Mouse (Mus musculus): ENCODE results near the gene Gkn2. TPM values are rescaled to one million over a fixed set of nuclear protein-coding genes. Genes with fewer than 3 reads are reported as not detected.

Gene Gkn2
- total RNA-seq, 2 experiments from 2014 or later = not detected

- no peak for DNase-seq (ENCODE audit: low spot score)
- intact Hi-C loops (cut with DNase I) = loop anchor here (5.0 kb wide), 3 partner anchors 58 to 278 kb away; partner anchors contain the start of gene Aplf
These were observed 21.6 kb downstream of the Gkn2 start for GRCm38 (mm10) chr6:87394783-87395182.

GRCm38 (mm10) chr6:87399137-87399536 lies 26.0 kb downstream of the Gkn2 start:
- DNase-seq (ENCODE audit: low spot score) = no peak
- intact Hi-C loops (cut with DNase I) = loop anchor here (5.0 kb wide), 3 partner anchors 53 to 273 kb away; partner anchors contain the start of gene Aplf

DNA sequence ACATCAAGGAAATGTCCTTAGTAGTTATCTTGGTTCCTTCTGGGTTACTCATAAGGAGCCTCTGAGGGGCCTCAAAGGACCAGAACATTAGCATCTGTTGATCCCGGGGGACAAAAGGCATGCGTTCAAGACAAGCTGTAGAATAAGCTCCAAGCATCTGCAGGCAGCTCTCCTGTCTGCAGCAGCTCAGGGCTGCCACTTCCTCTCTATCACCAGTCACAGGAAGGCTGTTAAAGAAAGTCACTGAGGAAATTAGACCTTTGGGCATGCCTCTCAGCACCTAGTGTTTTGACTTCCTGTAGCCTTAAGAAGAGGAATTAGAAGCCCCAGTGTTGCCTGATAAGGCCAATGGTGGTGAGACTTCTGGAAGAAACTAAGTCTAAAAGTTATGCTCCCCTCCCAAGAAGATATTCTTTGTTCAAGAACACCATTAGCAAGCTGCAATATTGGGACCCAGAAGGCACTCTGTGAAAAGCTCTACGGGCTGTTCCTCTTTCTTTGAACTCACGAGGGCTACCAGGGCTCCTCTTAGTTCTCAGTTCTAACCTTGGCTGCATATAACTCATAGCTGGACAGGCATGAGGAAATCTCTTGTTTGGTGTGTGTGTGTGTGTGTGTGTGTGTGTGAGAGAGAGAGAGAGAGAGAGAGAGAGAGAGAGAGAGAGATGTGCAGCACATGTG lies 26.9 kb downstream of the Gkn2 start:
- DNase-seq (ENCODE audit: low spot score) = no peak
- intact Hi-C loops (cut with DNase I) = loop anchor here (5.0 kb wide), 3 partner anchors 52 to 272 kb away; partner anchors contain the start of gene Aplf

GRCm38 (mm10) chr6:87401456-87401855 lies 28.3 kb downstream of the Gkn2 start:
- intact Hi-C loops (cut with DNase I) = no loop called here
- no peak for DNase-seq (ENCODE audit: low spot score)

- intact Hi-C loops (cut with DNase I) = no loop called here
- no peak for DNase-seq (ENCODE audit: low spot score)
These were observed 38.9 kb downstream of the Gkn2 start for GRCm38 (mm10) chr6:87412011-87412410.

DNA sequence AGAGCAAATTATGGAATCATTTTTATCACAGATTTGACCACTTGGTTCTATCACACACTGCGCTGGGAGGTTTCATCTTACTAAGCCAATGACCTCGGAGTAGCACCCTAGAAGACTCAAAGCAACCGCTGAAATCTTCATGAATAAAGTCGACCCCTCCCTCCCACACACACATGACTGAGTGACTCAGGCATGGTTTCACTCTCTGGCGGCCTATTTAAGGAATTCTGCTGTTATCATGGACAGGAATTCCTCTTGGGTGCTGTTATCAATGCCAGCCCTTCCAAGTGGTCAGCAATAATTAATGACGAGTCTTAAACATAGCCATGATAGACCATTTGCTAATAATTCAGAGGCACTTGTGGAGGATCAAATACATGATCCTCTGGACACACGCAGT lies 49.1 kb downstream of the Gkn2 start:
- intact Hi-C loops (cut with DNase I) = no loop called here
- no peak for DNase-seq (ENCODE audit: low spot score)

DNA sequence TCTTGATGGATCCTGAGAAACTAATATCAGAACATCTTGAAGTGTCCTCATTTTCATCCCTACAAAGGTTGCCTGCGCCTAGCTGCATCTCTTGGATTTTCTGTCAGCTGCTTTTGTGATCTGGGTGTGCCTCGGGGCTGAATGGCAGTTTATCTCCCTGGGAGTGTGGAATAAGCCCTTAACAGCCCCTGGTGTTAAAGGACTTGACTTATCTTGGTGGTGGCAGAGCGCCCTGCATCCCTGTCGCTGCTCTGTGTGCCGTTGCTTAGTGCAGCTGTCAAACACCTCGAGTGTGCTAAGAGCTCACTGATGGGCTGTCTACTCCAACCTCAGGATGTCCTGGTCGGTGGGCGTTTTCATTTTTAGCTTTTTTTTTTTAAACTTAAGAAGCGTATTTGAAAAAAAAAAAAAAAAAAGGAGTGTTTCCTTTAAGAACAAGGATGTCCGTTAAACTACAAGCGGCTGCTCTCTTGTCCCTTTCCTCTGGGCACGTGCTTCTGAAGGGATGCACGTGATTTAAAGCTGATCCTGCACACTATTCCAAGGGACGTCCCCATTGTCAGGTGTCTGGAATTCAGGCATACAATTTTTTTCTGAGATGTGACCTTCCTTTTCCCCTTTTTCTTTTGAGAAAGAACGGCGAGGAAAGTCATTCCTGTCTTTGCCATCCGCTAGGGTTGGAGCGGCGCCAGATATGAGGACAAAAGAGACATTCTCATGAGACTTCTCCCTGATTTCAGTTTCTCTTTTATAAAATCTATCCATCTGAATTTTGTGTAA lies 51.1 kb downstream of the Gkn2 start:
- no peak for DNase-seq (ENCODE audit: low spot score)
- intact Hi-C loops (cut with DNase I) = no loop called here

GRCm38 (mm10) chr6:87426954-87427353 lies 53.8 kb downstream of the Gkn2 start:
- intact Hi-C loops (cut with DNase I) = no loop called here
- DNase-seq (ENCODE audit: low spot score) = no peak

GRCm38 (mm10) chr6:87427616-87428015 lies 54.5 kb downstream of the Gkn2 start:
- intact Hi-C loops (cut with DNase I) = no loop called here
- no peak for DNase-seq (ENCODE audit: low spot score)

DNA sequence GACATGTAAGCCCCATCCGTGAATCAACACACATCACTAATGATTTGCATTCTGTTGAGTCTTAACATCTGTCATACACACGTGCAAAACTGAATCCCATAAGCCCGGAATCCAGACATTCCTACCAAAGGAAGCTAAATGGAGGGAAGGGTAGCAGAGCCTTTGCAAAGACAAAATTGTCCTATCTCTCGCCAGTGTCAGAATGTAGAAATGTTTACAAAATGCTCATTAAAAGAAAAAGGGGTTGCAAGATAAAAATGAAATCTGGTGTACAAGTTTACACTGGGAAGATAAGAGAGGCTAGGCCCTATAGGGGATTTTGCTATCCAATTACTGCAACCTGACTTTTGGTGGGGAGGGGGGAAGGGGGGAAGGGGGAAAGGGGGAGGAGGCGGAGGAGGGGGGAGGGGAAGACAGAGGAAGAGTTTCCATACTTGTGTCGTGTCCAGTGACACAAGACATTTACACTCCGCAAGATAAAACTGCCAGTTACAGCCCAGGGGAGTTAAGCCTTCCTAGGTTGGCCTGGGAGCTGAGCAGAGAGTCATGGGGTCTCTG lies 55.4 kb downstream of the Gkn2 start, which contains the start of gene Bmp10:
Bmp10 (plus strand) TSS at position 508 of the 558 bp plus-strand sequence.
- intact Hi-C loops (cut with DNase I) = no loop called here
- no peak for DNase-seq (ENCODE audit: low spot score)

Other genes with a start within 250 kb of the Gkn2 start
- 10 to 100 TPM in 1 of 2 experiments, 1 to 10 TPM in 1; 9.8 to 11.7 TPM for gene Antxr1, start 37.5 kb upstream of the Gkn2 start, total RNA-seq (2021)
- not detected for gene Gkn1, start 22.4 kb upstream of the Gkn2 start, total RNA-seq (2021)
- gene Gkn3, start 15.6 kb downstream of the Gkn2 start, total RNA-seq (2021) = 1 to 10 TPM; 1.1 to 1.5 TPM
- gene Bmp10, start 55.6 kb downstream of the Gkn2 start, total RNA-seq (2021) = 10 to 100 TPM; 55.6 to 58.8 TPM
- 1 to 10 TPM; 3.1 to 3.8 TPM for gene Arhgap25, start 159.9 kb downstream of the Gkn2 start, total RNA-seq (2021)
- under 1 TPM; 0.73 to 0.84 TPM for gene Prokr1, start 217.4 kb downstream of the Gkn2 start, total RNA-seq (2021)